ENCODE assay signal across 23 mouse cellular contexts in genomic region chr11:7113046-7113445, GRCm38 (mm10). TPM values are rescaled to one million over a fixed set of nuclear protein-coding genes. Genes with fewer than 3 reads are reported as not detected.
DNase-seq lines count a peak whose midpoint lies in the region; ATAC-seq and TF ChIP-seq lines count a peak whose summit lies in the region.
"Had no signal": no experiment of that assay in that cellular context is flagged by ENCODE, and none has a peak within 500 bp of the region (broad histone marks: within the 10 kb centered on the region; RNA-seq: fewer than 3 reads in every experiment).

No protein-coding gene starts in this region.

- H3K27ac ChIP-seq in forebrain, postnatal 0 days (ENCODE audit: low read depth, low read length), result 0 out of 2 replicates have a peak overlapping the region, but pooled peaks have one; percentile 29
- no peak overlapping the region for H3K27ac ChIP-seq in forebrain, embryonic 15.5 days (replicated peaks)
- peak overlapping the region; percentile 40; the same call in 1 of the 2 replicates for H3K27ac ChIP-seq in left cerebral cortex, adult 2 months
- 0 out of 2 replicates have a peak overlapping the region, but pooled peaks have one; percentile 38 for H3K27ac ChIP-seq in midbrain, postnatal 0 days (ENCODE audit: low read depth, low read length)
- H3K27ac ChIP-seq: embryonic facial prominence, embryonic 12.5 days; embryonic facial prominence, embryonic 15.5 days; gastrocnemius, adult 2 months; hindbrain, embryonic 12.5 days; hindbrain, postnatal 0 days had no signal

- no peak for TF ChIP-seq CTCF in forebrain, postnatal 0 days (IDR thresholded peaks at IDR 0.05; ENCODE audit: low read depth)
- no peak for TF ChIP-seq CTCF in left cerebral cortex, adult 2 months (IDR thresholded peaks at IDR 0.05)
- TF ChIP-seq CTCF in midbrain, postnatal 0 days (IDR thresholded peaks at IDR 0.05), result no peak

- H3K4me2 ChIP-seq in forebrain, postnatal 0 days (ENCODE audit: low read depth), result no peak overlapping the region
- H3K4me2 ChIP-seq in forebrain, embryonic 15.5 days (replicated peaks), result no peak overlapping the region
- H3K4me2 ChIP-seq in midbrain, postnatal 0 days (ENCODE audit: low read depth, low read length, poor library complexity, severe bottlenecking), result no peak overlapping the region
- H3K4me2 ChIP-seq: embryonic facial prominence, embryonic 12.5 days; embryonic facial prominence, embryonic 15.5 days; heart, embryonic 11.5 days; hindbrain, embryonic 12.5 days had no signal

- peak; percentile 43 for ATAC-seq in forebrain, postnatal 0 days
- ATAC-seq in forebrain, embryonic 15.5 days (replicated peaks), result no peak
- ATAC-seq in midbrain, postnatal 0 days (ENCODE audit: low FRiP score), result 0 out of 2 replicates have a peak, but pooled peaks have one; percentile 14
- no peak for ATAC-seq in megakaryocyte progenitor cell, adult 5-6 weeks (replicated peaks; ENCODE audit: poor library complexity)
- ATAC-seq: CD4-positive, CD25-positive, alpha-beta regulatory T cell, adult 4 months; hindbrain, postnatal 0 days; inflammation-experienced regulatory T-cells, adult 6 months had no signal

- no peaks in the 10 kb centered on the region for H3K4me1 ChIP-seq in forebrain, postnatal 0 days (ENCODE audit: insufficient read depth)
- no peaks in the 10 kb centered on the region for H3K4me1 ChIP-seq in forebrain, embryonic 15.5 days
- 0 out of 2 replicates have a peak, but pooled peaks cover 7% of the 10 kb centered on the region for H3K4me1 ChIP-seq in midbrain, postnatal 0 days (ENCODE audit: insufficient read depth, low read length)
- H3K4me1 ChIP-seq: embryonic facial prominence, embryonic 12.5 days had no signal

- H3K27me3 ChIP-seq in forebrain, postnatal 0 days (ENCODE audit: insufficient read depth, low read length), result no peaks in the 10 kb centered on the region
- no peaks in the 10 kb centered on the region for H3K27me3 ChIP-seq in forebrain, embryonic 15.5 days
- no peaks in the 10 kb centered on the region for H3K27me3 ChIP-seq in midbrain, postnatal 0 days (ENCODE audit: insufficient read depth, low read length)
- H3K27me3 ChIP-seq: embryonic facial prominence, embryonic 12.5 days; embryonic facial prominence, embryonic 15.5 days; hindbrain, embryonic 12.5 days had no signal

- H3K4me3 ChIP-seq in forebrain, postnatal 0 days (ENCODE audit: low read depth, low read length), result no peak overlapping the region
- H3K4me3 ChIP-seq in forebrain, embryonic 15.5 days, result no peak overlapping the region
- H3K4me3 ChIP-seq in left cerebral cortex, adult 2 months, result no peak overlapping the region
- no peak overlapping the region for H3K4me3 ChIP-seq in midbrain, postnatal 0 days (ENCODE audit: low read depth, low read length)
- H3K4me3 ChIP-seq: embryonic facial prominence, embryonic 12.5 days; embryonic facial prominence, embryonic 15.5 days; gastrocnemius, adult 2 months; hindbrain, embryonic 12.5 days had no signal

- H3K9ac ChIP-seq in forebrain, postnatal 0 days, result no peak overlapping the region
- no peak overlapping the region for H3K9ac ChIP-seq in forebrain, embryonic 15.5 days (replicated peaks)
- no peak overlapping the region for H3K9ac ChIP-seq in midbrain, postnatal 0 days (replicated peaks; ENCODE audit: low read length, poor library complexity, severe bottlenecking)
- H3K9ac ChIP-seq: embryonic facial prominence, embryonic 12.5 days; embryonic facial prominence, embryonic 15.5 days; hindbrain, embryonic 12.5 days had no signal

- WGBS in forebrain, postnatal 0 days, result 85% methylated on average over 4 of the region's 4 CpGs
- WGBS in forebrain, embryonic 15.5 days, result 82% methylated on average over 4 of the region's 4 CpGs
- 62% methylated on average over 4 of the region's 4 CpGs for WGBS in midbrain, postnatal 0 days

- intact Hi-C loops in left cerebral cortex, adult 2 months (cut with DNase I), result no loop called here

- no peaks in the 10 kb centered on the region for H3K9me3 ChIP-seq in forebrain, postnatal 0 days (ENCODE audit: low read length)
- H3K9me3 ChIP-seq in forebrain, embryonic 15.5 days, result no peaks in the 10 kb centered on the region
- H3K9me3 ChIP-seq in midbrain, postnatal 0 days (ENCODE audit: low read length), result no peaks in the 10 kb centered on the region
- H3K9me3 ChIP-seq: embryonic facial prominence, embryonic 12.5 days; embryonic facial prominence, embryonic 15.5 days; hindbrain, embryonic 12.5 days had no signal

- DNase-seq in forebrain, postnatal 0 days, result no peak
- DNase-seq in left cerebral cortex, adult 2 months (ENCODE audit: extremely low spot score in 1 of 2, low spot score in 2 of 2), result no peak
- no peak for DNase-seq in left cerebral cortex, adult 8-10 months (ENCODE audit: low spot score in 2 of 2)
- DNase-seq in retina, postnatal 1 day, result peak; percentile 62
- no peak for DNase-seq in retina, embryonic 14.5 days (ENCODE audit: low spot score)
- DNase-seq in midbrain, postnatal 0 days (ENCODE audit: low spot score), result no peak
- DNase-seq: adrenal gland, adult 2 months; cerebellum, adult 11 months; cerebellum, adult 8-10 months; gastrocnemius, adult 2 months; gastrocnemius, postnatal 14 days; heart, adult 11 months had no signal

- no peaks in the 10 kb centered on the region for H3K36me3 ChIP-seq in forebrain, postnatal 0 days (ENCODE audit: insufficient read depth)
- no peaks in the 10 kb centered on the region for H3K36me3 ChIP-seq in forebrain, embryonic 15.5 days
- H3K36me3 ChIP-seq in midbrain, postnatal 0 days (ENCODE audit: insufficient read depth, low read length), result peaks cover 6% of the 10 kb centered on the region; the same call in 1 of the 2 replicates
- H3K36me3 ChIP-seq: embryonic facial prominence, embryonic 15.5 days; hindbrain, embryonic 12.5 days had no signal

RNA-seq across cellular contexts. Expression of gene Adcy1, which starts 49.8 kb away (rescaled TPM):
- 115 and 159 TPM in 2 replicates for total RNA-seq in forebrain, postnatal 0 days (2014; rRNA removed)
- 12.6 and 13.6 TPM in 2 replicates for polyA plus RNA-seq in forebrain, postnatal 0 days (2015; fragmentation: Nextera tagmentation; extraction: Ambion mirVana)
- 5.7 and 6.9 TPM in 2 replicates for polyA plus RNA-seq in forebrain, embryonic 15.5 days (2015; fragmentation: Nextera tagmentation; extraction: Ambion mirVana)
- total RNA-seq in left cerebral cortex, adult 2 months (2021), result 100 to 1,000 TPM; 298 to 316 TPM
- total RNA-seq in left cerebral cortex, adult 8-10 months (2022), result 100 to 1,000 TPM; 239 to 296 (median 267) TPM
- total RNA-seq in midbrain, postnatal 0 days (2014; rRNA removed), result 140 and 142 TPM in 2 replicates
- 12.2 and 12.6 TPM in 2 replicates for polyA plus RNA-seq in midbrain, postnatal 0 days (2015; fragmentation: Nextera tagmentation; extraction: Ambion mirVana)
- total RNA-seq in megakaryocyte progenitor cell, adult 5-6 weeks (2015), result 0.02 TPM in 1 of 2 replicates, not detected in the other
- total RNA-seq in megakaryocyte progenitor cell, adult 5-6 weeks (2017), result not detected in 2 replicates
- total RNA-seq: common myeloid progenitor, adult 5-6 weeks; hematopoietic stem cell, adult 5-6 weeks had no signal
- polyA plus RNA-seq: CD4-positive, CD25-positive, alpha-beta regulatory T cell, adult 4 months had no signal

Comparison
In these comparisons a context has a peak if more than half of its experiments do, and no peak if none do; other contexts are left out.
1. ATAC-seq: peak in forebrain, postnatal 0 days (single experiment) and midbrain, postnatal 0 days (single experiment); none in forebrain, embryonic 15.5 days (single experiment) and megakaryocyte progenitor cell, adult 5-6 weeks (single experiment).
2. RNA of gene Adcy1, which starts 49.8 kb away (total RNA-seq): 298 to 316 TPM in left cerebral cortex, adult 2 months, 239 to 296 TPM in left cerebral cortex, adult 8-10 months, 140 to 142 TPM in midbrain, postnatal 0 days and 115 to 159 TPM in forebrain, postnatal 0 days; 0.02 TPM in megakaryocyte progenitor cell, adult 5-6 weeks; every median in the first group is over 100 times any median in the second.